7 mouse cellular contexts compared by ENCODE assay signal in genomic region chr9:40268748-40269102, GRCm38 (mm10). TPM values are rescaled to one million over a fixed set of nuclear protein-coding genes. Genes with fewer than 3 reads are reported as not detected.
A peak's percentile ranks its signal among the peaks of the same experiment; 100 is the strongest.
DNase-seq lines count a peak whose midpoint lies in the region; ATAC-seq and TF ChIP-seq lines count a peak whose summit lies in the region.

No protein-coding gene starts in this region.

- no peak for DNase-seq in lung, postnatal 0 days (ENCODE audit: low spot score)
- DNase-seq in lung, postnatal 4 days, result no peak
- no peak for DNase-seq in hindbrain, embryonic 10.5 days (ENCODE audit: low spot score)
- DNase-seq in cerebellum, adult 8-10 months, result no peak
- DNase-seq in ovary, postnatal 36 days (ENCODE audit: low spot score), result no peak
- no peak for DNase-seq in cerebellum, postnatal 4 days (ENCODE audit: low spot score in 2 of 2)

- H3K27me3 ChIP-seq in lung, postnatal 0 days (replicated peaks; ENCODE audit: insufficient read depth, low read length), result 0 out of 2 replicates have a peak, but pooled peaks cover 9% of the 10 kb centered on the region
- peaks cover 24% of the 10 kb centered on the region for H3K27me3 ChIP-seq in hindbrain, embryonic 10.5 days (ENCODE audit: insufficient read depth, poor library complexity, severe bottlenecking)
- peaks cover 14% of the 10 kb centered on the region for H3K27me3 ChIP-seq in liver, embryonic 16.5 days (ENCODE audit: control insufficient read depth, insufficient read depth, low read depth, low read length)

- peak overlapping the region; percentile 34; the same call in 1 of the 2 replicates for H3K4me3 ChIP-seq in lung, postnatal 0 days (ENCODE audit: low read depth, low read length)
- H3K4me3 ChIP-seq in hindbrain, embryonic 10.5 days, result peak overlapping the region; percentile 60
- H3K4me3 ChIP-seq in liver, embryonic 16.5 days (ENCODE audit: low read depth, low read length), result no peak overlapping the region; the same call in 1 of the 2 replicates

- TF ChIP-seq CTCF in lung, postnatal 0 days (IDR thresholded peaks at IDR 0.05), result no peak

- WGBS in lung, postnatal 0 days, result 0% methylated on average over 4 of the region's 4 CpGs
- whole genome bisulfite sequencing in hindbrain, embryonic 10.5 days, result 10% methylated on average over 4 of the region's 4 CpGs
- WGBS in liver, embryonic 16.5 days (ENCODE audit: insufficient replicate concordance), result 0% methylated on average over 4 of the region's 4 CpGs

- no peak for TF ChIP-seq EP300 in lung, postnatal 0 days (IDR thresholded peaks at IDR 0.05)

- no peak overlapping the region for H3K9ac ChIP-seq in lung, postnatal 0 days (replicated peaks; ENCODE audit: low read depth)
- H3K9ac ChIP-seq in liver, embryonic 16.5 days (ENCODE audit: low read depth, low read length), result no peak overlapping the region

- H3K36me3 ChIP-seq in lung, postnatal 0 days (ENCODE audit: insufficient read depth, low read length), result no peaks in the 10 kb centered on the region
- H3K36me3 ChIP-seq in hindbrain, embryonic 10.5 days, result no peaks in the 10 kb centered on the region
- no peaks in the 10 kb centered on the region for H3K36me3 ChIP-seq in liver, embryonic 16.5 days (ENCODE audit: control insufficient read depth, insufficient read depth)

- no peaks in the 10 kb centered on the region for H3K9me3 ChIP-seq in lung, postnatal 0 days (ENCODE audit: low read length)
- H3K9me3 ChIP-seq in hindbrain, embryonic 10.5 days, result no peaks in the 10 kb centered on the region
- H3K9me3 ChIP-seq in liver, embryonic 16.5 days (replicated peaks; ENCODE audit: control insufficient read depth, low read length), result no peaks in the 10 kb centered on the region

- H3K4me2 ChIP-seq in lung, postnatal 0 days (replicated peaks; ENCODE audit: low read depth, low read length), result peak overlapping the region; percentile 56
- H3K4me2 ChIP-seq in liver, embryonic 16.5 days (ENCODE audit: low read depth, low read length), result peak overlapping the region; percentile 43

- H3K4me1 ChIP-seq in lung, postnatal 0 days (ENCODE audit: insufficient read depth, low read depth, low read length), result no peaks in the 10 kb centered on the region; the same call in 1 of the 2 replicates
- peaks cover 24% of the 10 kb centered on the region for H3K4me1 ChIP-seq in hindbrain, embryonic 10.5 days (replicated peaks)
- no peaks in the 10 kb centered on the region; the same call in 1 of the 2 replicates for H3K4me1 ChIP-seq in liver, embryonic 16.5 days (ENCODE audit: control insufficient read depth, low read depth, low read length)

- 0 out of 2 replicates have a peak overlapping the region, but pooled peaks have one; percentile 26 for H3K27ac ChIP-seq in lung, postnatal 0 days (ENCODE audit: low read length)
- H3K27ac ChIP-seq in hindbrain, embryonic 10.5 days, result peak overlapping the region; percentile 77; the same call in 1 of the 2 replicates
- H3K27ac ChIP-seq in liver, embryonic 16.5 days (ENCODE audit: low read length), result no peak overlapping the region

- ATAC-seq in lung, postnatal 0 days, result 0 out of 2 replicates have a peak, but pooled peaks have one; percentile 10
- ATAC-seq in liver, embryonic 16.5 days (ENCODE audit: low read depth), result no peak

RNA-seq across cellular contexts. Expression of gene Scn3b, which starts 0.3 kb away (rescaled TPM):
- 37.6 and 46.9 TPM in 2 replicates for polyA plus RNA-seq in lung, postnatal 0 days (2015; fragmentation: Nextera tagmentation; extraction: Ambion mirVana)
- 5.3 and 12.8 TPM in 2 replicates for polyA plus RNA-seq in hindbrain, embryonic 10.5 days (2016; fragmentation: Nextera tagmentation; extraction: Ambion mirVana)
- polyA plus RNA-seq in liver, embryonic 16.5 days (2015; fragmentation: Nextera tagmentation; extraction: Ambion mirVana), result 0.28 and 0.30 TPM in 2 replicates
